20 mouse cellular contexts compared by ENCODE assay signal in the genomic region with DNA sequence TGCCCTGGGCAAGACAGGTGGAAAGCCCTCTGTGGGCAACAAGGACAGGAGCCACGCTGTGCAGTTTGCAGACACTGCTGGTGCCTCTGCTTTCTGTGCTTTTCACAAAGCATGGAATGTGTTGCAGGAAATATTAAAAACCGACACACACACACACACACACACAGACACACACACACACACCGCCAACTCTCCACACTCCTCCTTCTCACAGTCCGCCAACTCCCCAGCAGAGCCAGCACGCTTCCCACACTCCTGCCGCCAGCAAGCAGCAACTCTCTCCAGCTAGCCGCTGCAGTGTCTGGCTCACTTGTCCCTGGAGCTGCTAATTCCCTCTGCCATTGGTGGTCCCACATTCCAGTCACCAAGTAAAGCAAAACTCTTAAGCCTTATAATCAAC. TPM values are rescaled to one million over a fixed set of nuclear protein-coding genes. Genes with fewer than 3 reads are reported as not detected.
DNase-seq lines count a peak whose midpoint lies in the region; ATAC-seq and TF ChIP-seq lines count a peak whose summit lies in the region.
"Had no signal": no experiment of that assay in that cellular context is flagged by ENCODE, and none has a peak within 500 bp of the region (broad histone marks: within the 10 kb centered on the region; RNA-seq: fewer than 3 reads in every experiment).

No protein-coding gene starts in this region.

- H3K27me3 ChIP-seq in intestine, embryonic 16.5 days (replicated peaks; ENCODE audit: control insufficient read depth, insufficient read depth, low read length): no peaks in the 10 kb centered on the region
- no peaks in the 10 kb centered on the region for H3K27me3 ChIP-seq in midbrain, embryonic 11.5 days (ENCODE audit: control insufficient read depth, insufficient read depth, low read length)
- H3K27me3 ChIP-seq: midbrain, embryonic 15.5 days; neural tube, embryonic 15.5 days had no signal

- peak; percentile 7 to 8 for DNase-seq in cerebellum, postnatal 25 days
- no peak for DNase-seq in cerebellum, postnatal 36 days
- DNase-seq in brain, embryonic 14.5 days (ENCODE audit: low read depth): peak; percentile 26
- DNase-seq in layer of hippocampus, adult 9-10 months (ENCODE audit: low spot score): peak; percentile 56
- peak; percentile 76 to 89 for DNase-seq in left cerebral cortex, postnatal 25 days (ENCODE audit: low spot score in 2 of 2)
- DNase-seq in neural tube, embryonic 10.5 days (ENCODE audit: extremely low spot score, low spot score): no peak
- no peak for DNase-seq in midbrain, embryonic 11.5 days (ENCODE audit: low spot score, missing footprints)
- DNase-seq: lung, postnatal 14 days; spleen, adult 18-20 months had no signal

- no peak overlapping the region for H3K4me2 ChIP-seq in intestine, embryonic 16.5 days (ENCODE audit: low read depth, low read length)
- H3K4me2 ChIP-seq in midbrain, embryonic 11.5 days: no peak overlapping the region
- H3K4me2 ChIP-seq: liver, embryonic 11.5 days; midbrain, embryonic 15.5 days; neural tube, embryonic 15.5 days had no signal

- no peak for TF ChIP-seq CTCF in brain, embryonic 14.5 days (IDR thresholded peaks at IDR 0.05; ENCODE audit: borderline replicate concordance, extremely low read depth, insufficient read depth, insufficient read length)

- H3K9ac ChIP-seq in intestine, embryonic 16.5 days (ENCODE audit: low read depth, low read length): no peak overlapping the region
- H3K9ac ChIP-seq in midbrain, embryonic 11.5 days (ENCODE audit: low read length): no peak overlapping the region
- H3K9ac ChIP-seq: midbrain, embryonic 15.5 days; neural tube, embryonic 15.5 days had no signal

- no peak for ATAC-seq in intestine, embryonic 16.5 days
- ATAC-seq in midbrain, embryonic 11.5 days (ENCODE audit: low FRiP score): no peak
- ATAC-seq: hindbrain, postnatal 0 days; midbrain, embryonic 15.5 days had no signal

- peaks cover under 1% of the 10 kb centered on the region; the same call in 1 of the 2 replicates for H3K4me1 ChIP-seq in intestine, embryonic 16.5 days (ENCODE audit: control insufficient read depth, insufficient read depth, low read length)
- peaks cover 4% of the 10 kb centered on the region; the same call in 1 of the 2 replicates for H3K4me1 ChIP-seq in midbrain, embryonic 11.5 days (ENCODE audit: control insufficient read depth, insufficient read depth, low read length)

- no peak overlapping the region for H3K27ac ChIP-seq in intestine, embryonic 16.5 days (ENCODE audit: low read length)
- H3K27ac ChIP-seq in midbrain, embryonic 11.5 days (ENCODE audit: low read depth, low read length): no peak overlapping the region
- H3K27ac ChIP-seq: hindbrain, postnatal 0 days; kidney, postnatal 0 days; midbrain, embryonic 15.5 days; neural tube, embryonic 15.5 days had no signal

- WGBS in intestine, embryonic 16.5 days: 68% methylated on average over 7 of the region's 7 CpGs
- 87% methylated on average over 7 of the region's 7 CpGs for WGBS in midbrain, embryonic 11.5 days

- no peaks in the 10 kb centered on the region for H3K9me3 ChIP-seq in intestine, embryonic 16.5 days (ENCODE audit: control insufficient read depth, low read length)
- no peaks in the 10 kb centered on the region for H3K9me3 ChIP-seq in midbrain, embryonic 11.5 days (ENCODE audit: control insufficient read depth, low read length)
- H3K9me3 ChIP-seq: midbrain, embryonic 15.5 days; neural tube, embryonic 15.5 days had no signal

- intact Hi-C loops in left cerebral cortex, postnatal 25 days (cut with DNase I): loop anchor here (5.0 kb wide), 1 partner anchor 50 kb away; a partner anchor contains a TSS

- no peak for TF ChIP-seq POLR2A in brain, embryonic 14.5 days (IDR thresholded peaks at IDR 0.05; ENCODE audit: borderline replicate concordance, extremely low read depth, insufficient read depth, insufficient read length, poor library complexity, severe bottlenecking)

- no peak overlapping the region for H3K4me3 ChIP-seq in intestine, embryonic 16.5 days (ENCODE audit: low read length)
- no peak overlapping the region for H3K4me3 ChIP-seq in midbrain, embryonic 11.5 days (ENCODE audit: low read depth, low read length)
- H3K4me3 ChIP-seq: erythroblast, embryonic 14.5 days; midbrain, embryonic 15.5 days; neural tube, embryonic 15.5 days had no signal

- H3K36me3 ChIP-seq in intestine, embryonic 16.5 days (ENCODE audit: control insufficient read depth, insufficient read depth, low read length): no peaks in the 10 kb centered on the region
- H3K36me3 ChIP-seq in midbrain, embryonic 11.5 days (ENCODE audit: control insufficient read depth, insufficient read depth, low read length): no peaks in the 10 kb centered on the region
- H3K36me3 ChIP-seq: midbrain, embryonic 15.5 days; neural tube, embryonic 15.5 days had no signal

RNA-seq across cellular contexts. Expression of a gene that starts 4.9 kb away (rescaled TPM):
- polyA plus RNA-seq in brain, embryonic 14.5 days (2012; rRNA removed): 1.1 and 2.4 TPM in 2 replicates
- 1 to 10 TPM; 1.2 to 3.0 TPM for total RNA-seq in left cerebral cortex, postnatal 25 days (2021)
- polyA plus RNA-seq in intestine, embryonic 16.5 days (2015; fragmentation: Nextera tagmentation; extraction: Ambion mirVana): 8.5 and 10.4 TPM in 2 replicates
- polyA plus RNA-seq in midbrain, embryonic 11.5 days (2014; fragmentation: Nextera tagmentation; extraction: Ambion mirVana): 3.6 and 5.4 TPM in 2 replicates
- total RNA-seq: common myeloid progenitor, adult 5-6 weeks; gastrocnemius, adult 8-10 months had no signal
- polyA plus RNA-seq: erythroblast, embryonic 14.5 days had no signal

RNA-seq across cellular contexts. Expression of a gene that starts 14.1 kb away (rescaled TPM):
- polyA plus RNA-seq in brain, embryonic 14.5 days (2012; rRNA removed): not detected in 2 replicates
- not detected for total RNA-seq in left cerebral cortex, postnatal 25 days (2021)
- polyA plus RNA-seq in intestine, embryonic 16.5 days (2015; fragmentation: Nextera tagmentation; extraction: Ambion mirVana): not detected in 2 replicates
- not detected in 2 replicates for polyA plus RNA-seq in midbrain, embryonic 11.5 days (2014; fragmentation: Nextera tagmentation; extraction: Ambion mirVana)
- total RNA-seq: common myeloid progenitor, adult 5-6 weeks; ES-E14; gastrocnemius, adult 8-10 months; hindbrain, postnatal 0 days had no signal
- polyA plus RNA-seq: erythroblast, embryonic 14.5 days; hindbrain, postnatal 0 days; kidney, postnatal 0 days; liver, embryonic 11.5 days; midbrain, embryonic 15.5 days; neural tube, embryonic 15.5 days had no signal

RNA-seq across cellular contexts. Expression of a gene that starts 17.9 kb away (rescaled TPM):
- not detected in 2 replicates for polyA plus RNA-seq in brain, embryonic 14.5 days (2012; rRNA removed)
- total RNA-seq in left cerebral cortex, postnatal 25 days (2021): not detected
- polyA plus RNA-seq in intestine, embryonic 16.5 days (2015; fragmentation: Nextera tagmentation; extraction: Ambion mirVana): not detected in 2 replicates
- not detected in 2 replicates for polyA plus RNA-seq in midbrain, embryonic 11.5 days (2014; fragmentation: Nextera tagmentation; extraction: Ambion mirVana)
- total RNA-seq: common myeloid progenitor, adult 5-6 weeks; ES-E14; gastrocnemius, adult 8-10 months; hindbrain, postnatal 0 days had no signal
- polyA plus RNA-seq: erythroblast, embryonic 14.5 days; hindbrain, postnatal 0 days; kidney, postnatal 0 days; liver, embryonic 11.5 days; midbrain, embryonic 15.5 days; neural tube, embryonic 15.5 days had no signal

RNA-seq across cellular contexts. Expression of a gene that starts 23.9 kb away (rescaled TPM):
- not detected in 2 replicates for polyA plus RNA-seq in brain, embryonic 14.5 days (2012; rRNA removed)
- not detected for total RNA-seq in left cerebral cortex, postnatal 25 days (2021)
- not detected in 2 replicates for polyA plus RNA-seq in intestine, embryonic 16.5 days (2015; fragmentation: Nextera tagmentation; extraction: Ambion mirVana)
- not detected in 2 replicates for polyA plus RNA-seq in midbrain, embryonic 11.5 days (2014; fragmentation: Nextera tagmentation; extraction: Ambion mirVana)
- total RNA-seq: common myeloid progenitor, adult 5-6 weeks; ES-E14; gastrocnemius, adult 8-10 months; hindbrain, postnatal 0 days had no signal
- polyA plus RNA-seq: erythroblast, embryonic 14.5 days; heart, embryonic 16.5 days; hindbrain, postnatal 0 days; kidney, postnatal 0 days; liver, embryonic 11.5 days; midbrain, embryonic 15.5 days; neural tube, embryonic 15.5 days had no signal

RNA-seq across cellular contexts. Expression of a gene that starts 32.2 kb away (rescaled TPM):
- not detected in 2 replicates for polyA plus RNA-seq in brain, embryonic 14.5 days (2012; rRNA removed)
- total RNA-seq in left cerebral cortex, postnatal 25 days (2021): not detected
- not detected in 2 replicates for polyA plus RNA-seq in intestine, embryonic 16.5 days (2015; fragmentation: Nextera tagmentation; extraction: Ambion mirVana)
- polyA plus RNA-seq in midbrain, embryonic 11.5 days (2014; fragmentation: Nextera tagmentation; extraction: Ambion mirVana): not detected in 2 replicates
- total RNA-seq: common myeloid progenitor, adult 5-6 weeks; ES-E14; gastrocnemius, adult 8-10 months; hindbrain, postnatal 0 days had no signal
- polyA plus RNA-seq: erythroblast, embryonic 14.5 days; hindbrain, postnatal 0 days; kidney, postnatal 0 days; liver, embryonic 11.5 days; midbrain, embryonic 15.5 days; neural tube, embryonic 15.5 days had no signal

Comparison
In these comparisons a context has a peak if more than half of its experiments do, and no peak if none do; other contexts are left out.
1. DNase-seq: peak in cerebellum, postnatal 25 days (2 of 2), brain, embryonic 14.5 days (single experiment), layer of hippocampus, adult 9-10 months (single experiment) and left cerebral cortex, postnatal 25 days (2 of 2); none in cerebellum, postnatal 36 days (0 of 2), neural tube, embryonic 10.5 days (single experiment) and midbrain, embryonic 11.5 days (single experiment).